ENCODE assay signal across 20 mouse cellular contexts in the genomic region with DNA sequence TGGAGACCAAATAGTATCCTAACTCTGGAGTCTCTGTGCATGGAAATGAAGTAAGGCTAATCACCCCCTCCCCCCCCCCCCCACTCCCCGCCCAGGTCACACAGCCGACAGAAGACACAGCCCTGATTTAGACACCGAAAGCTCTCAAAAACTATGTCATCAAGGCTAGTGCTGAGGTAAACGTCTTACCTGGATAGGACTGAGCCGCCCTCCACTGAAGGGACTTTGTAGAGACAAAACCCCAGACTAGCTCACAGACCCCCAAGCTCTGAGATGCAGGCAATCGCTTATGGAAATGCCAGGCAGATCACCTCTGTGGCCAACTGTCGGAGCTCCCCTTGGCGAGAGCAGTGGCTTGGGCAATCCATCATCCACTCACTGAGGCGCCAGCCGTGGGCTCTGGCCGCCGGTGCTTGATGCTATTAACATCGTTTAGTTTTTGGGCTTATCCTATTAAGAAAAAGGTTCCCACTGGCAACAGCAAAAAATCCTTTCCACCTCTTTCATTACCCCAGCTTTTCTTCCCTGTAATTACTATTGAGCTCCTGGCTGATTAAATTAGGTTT. TPM values are rescaled to one million over a fixed set of nuclear protein-coding genes. Genes with fewer than 3 reads are reported as not detected.
A peak's percentile ranks its signal among the peaks of the same experiment; 100 is the strongest.
DNase-seq lines count a peak whose midpoint lies in the region; ATAC-seq and TF ChIP-seq lines count a peak whose summit lies in the region.
"Had no signal": no experiment of that assay in that cellular context is flagged by ENCODE, and none has a peak within 500 bp of the region (broad histone marks: within the 10 kb centered on the region; RNA-seq: fewer than 3 reads in every experiment).

No protein-coding gene starts in this region.

- H3K27ac ChIP-seq in hindbrain, embryonic 13.5 days: peak overlapping the region; percentile 40; the same call in 1 of the 2 replicates
- H3K27ac ChIP-seq in midbrain, embryonic 16.5 days (ENCODE audit: low read length): no peak overlapping the region; the same call in 1 of the 2 replicates
- no peak overlapping the region for H3K27ac ChIP-seq in intestine, postnatal 0 days (ENCODE audit: low read depth, low read length)
- H3K27ac ChIP-seq: heart, embryonic 15.5 days; left cerebral cortex, adult 2 months; liver, embryonic 13.5 days; macrophage had no signal

- peaks cover 78% of the 10 kb centered on the region for H3K4me1 ChIP-seq in E14TG2a.4 (replicated peaks; ENCODE audit: low read depth, low read length)
- peaks cover 23% of the 10 kb centered on the region for H3K4me1 ChIP-seq in hindbrain, embryonic 13.5 days (replicated peaks)
- H3K4me1 ChIP-seq in midbrain, embryonic 16.5 days (ENCODE audit: control insufficient read depth, insufficient read depth, low read length): peaks cover 11% of the 10 kb centered on the region
- no peaks in the 10 kb centered on the region for H3K4me1 ChIP-seq in intestine, postnatal 0 days (replicated peaks; ENCODE audit: control insufficient read depth, insufficient read depth, low read length)
- H3K4me1 ChIP-seq: heart, embryonic 15.5 days; liver, embryonic 13.5 days had no signal

- peak; percentile 66 for ATAC-seq in hindbrain, embryonic 13.5 days (ENCODE audit: low FRiP score)
- no peak for ATAC-seq in midbrain, embryonic 16.5 days
- ATAC-seq in intestine, postnatal 0 days: no peak
- no peak for ATAC-seq in erythroid progenitor cell, adult 5-6 weeks (replicated peaks; ENCODE audit: low FRiP score, poor library complexity, severe bottlenecking)
- ATAC-seq: Patski had no signal

- 1% methylated on average over 13 of the region's 13 CpGs for WGBS in hindbrain, embryonic 13.5 days
- WGBS in midbrain, embryonic 16.5 days: 7% methylated on average over 13 of the region's 13 CpGs
- 21% methylated on average over 13 of the region's 13 CpGs for WGBS in intestine, postnatal 0 days

- no peaks in the 10 kb centered on the region for H3K27me3 ChIP-seq in E14TG2a.4 (ENCODE audit: insufficient read depth, low read length)
- peaks cover 68% of the 10 kb centered on the region for H3K27me3 ChIP-seq in hindbrain, embryonic 13.5 days
- H3K27me3 ChIP-seq in midbrain, embryonic 16.5 days (ENCODE audit: control insufficient read depth, insufficient read depth, low read depth, low read length): peaks cover 18% of the 10 kb centered on the region
- no peaks in the 10 kb centered on the region for H3K27me3 ChIP-seq in intestine, postnatal 0 days (replicated peaks; ENCODE audit: control insufficient read depth, insufficient read depth, low read length)

- peak overlapping the region; percentile 62 for H3K4me3 ChIP-seq in E14TG2a.4 (replicated peaks; ENCODE audit: low read length)
- no peak overlapping the region for H3K4me3 ChIP-seq in hindbrain, embryonic 13.5 days
- H3K4me3 ChIP-seq in midbrain, embryonic 16.5 days (ENCODE audit: low read depth, low read length): no peak overlapping the region
- no peak overlapping the region for H3K4me3 ChIP-seq in intestine, postnatal 0 days (ENCODE audit: low read depth, low read length)
- H3K4me3 ChIP-seq: heart, embryonic 15.5 days; left cerebral cortex, adult 2 months; liver, embryonic 13.5 days had no signal

- TF ChIP-seq CTCF in E14TG2a.4 (conservative IDR thresholded peaks at IDR 0.05; ENCODE audit: low read length): no peak
- TF ChIP-seq CTCF in intestine, postnatal 0 days (IDR thresholded peaks at IDR 0.05; ENCODE audit: low read depth): no peak

- peak; percentile 34 for DNase-seq in embryo, embryonic 9.5 days (ENCODE audit: extremely low spot score)
- DNase-seq in adrenal gland, adult 18-20 months (ENCODE audit: low spot score in 2 of 2): no peak
- DNase-seq in ovary, postnatal 14 days (ENCODE audit: low spot score): no peak
- DNase-seq: cerebellum, adult 8-10 months; gastrocnemius, postnatal 10 days; kidney, postnatal 14 days; liver, embryonic 13.5 days; spleen, adult 18-20 months had no signal

- H3K9ac ChIP-seq in hindbrain, embryonic 13.5 days: no peak overlapping the region
- no peak overlapping the region for H3K9ac ChIP-seq in midbrain, embryonic 16.5 days (ENCODE audit: low read depth, low read length)
- H3K9ac ChIP-seq in intestine, postnatal 0 days (ENCODE audit: low read depth, low read length): no peak overlapping the region
- H3K9ac ChIP-seq: heart, embryonic 15.5 days; liver, embryonic 13.5 days had no signal

- H3K36me3 ChIP-seq in E14TG2a.4 (ENCODE audit: insufficient read depth, low read length): no peaks in the 10 kb centered on the region
- no peaks in the 10 kb centered on the region for H3K36me3 ChIP-seq in hindbrain, embryonic 13.5 days
- H3K36me3 ChIP-seq in midbrain, embryonic 16.5 days (ENCODE audit: control insufficient read depth, insufficient read depth, low read length): no peaks in the 10 kb centered on the region
- H3K36me3 ChIP-seq in intestine, postnatal 0 days (ENCODE audit: control insufficient read depth, insufficient read depth): no peaks in the 10 kb centered on the region
- H3K36me3 ChIP-seq: heart, embryonic 15.5 days; liver, embryonic 13.5 days had no signal

- H3K4me2 ChIP-seq in hindbrain, embryonic 13.5 days: peak overlapping the region; percentile 32
- H3K4me2 ChIP-seq in midbrain, embryonic 16.5 days (ENCODE audit: low read length): peak overlapping the region; percentile 21; the same call in 1 of the 2 replicates
- no peak overlapping the region for H3K4me2 ChIP-seq in intestine, postnatal 0 days (replicated peaks; ENCODE audit: low read depth)
- H3K4me2 ChIP-seq: heart, embryonic 15.5 days; liver, embryonic 13.5 days had no signal

- peaks cover 6% of the 10 kb centered on the region for H3K9me3 ChIP-seq in E14TG2a.4 (ENCODE audit: low read length)
- no peaks in the 10 kb centered on the region for H3K9me3 ChIP-seq in hindbrain, embryonic 13.5 days
- no peaks in the 10 kb centered on the region for H3K9me3 ChIP-seq in midbrain, embryonic 16.5 days (replicated peaks; ENCODE audit: control insufficient read depth, low read length, poor library complexity, severe bottlenecking)
- no peaks in the 10 kb centered on the region for H3K9me3 ChIP-seq in intestine, postnatal 0 days (ENCODE audit: control insufficient read depth)
- H3K9me3 ChIP-seq: heart, embryonic 15.5 days; liver, embryonic 13.5 days had no signal

RNA-seq across cellular contexts. Expression of a gene that starts 33.6 kb away (rescaled TPM):
- 5.8 and 7.2 TPM in 2 replicates for polyA plus RNA-seq in hindbrain, embryonic 13.5 days (2015; fragmentation: Nextera tagmentation; extraction: Ambion mirVana)
- 2.2 and 4.2 TPM in 2 replicates for polyA plus RNA-seq in midbrain, embryonic 16.5 days (2015; fragmentation: Nextera tagmentation; extraction: Ambion mirVana)
- not detected in 2 replicates for polyA plus RNA-seq in intestine, postnatal 0 days (2015; fragmentation: Nextera tagmentation; extraction: Ambion mirVana)
- not detected for total RNA-seq in adrenal gland, adult 18-20 months (2021)
- total RNA-seq in erythroid progenitor cell, adult 5-6 weeks (2015; ENCODE audit: low replicate concordance): not detected in 2 replicates
- total RNA-seq in erythroid progenitor cell, adult 5-6 weeks (2017; ENCODE audit: low replicate concordance): not detected in 2 replicates
- total RNA-seq: adrenal gland, postnatal 4 days; gastrocnemius, postnatal 10 days; neutrophil, adult 5-6 weeks had no signal
- polyA plus RNA-seq: heart, embryonic 15.5 days; liver, embryonic 13.5 days; macrophage; Patski; testis, adult 2 months had no signal
